Comparison of ENCODE assay signal across 9 mouse cellular contexts in the genomic region with DNA sequence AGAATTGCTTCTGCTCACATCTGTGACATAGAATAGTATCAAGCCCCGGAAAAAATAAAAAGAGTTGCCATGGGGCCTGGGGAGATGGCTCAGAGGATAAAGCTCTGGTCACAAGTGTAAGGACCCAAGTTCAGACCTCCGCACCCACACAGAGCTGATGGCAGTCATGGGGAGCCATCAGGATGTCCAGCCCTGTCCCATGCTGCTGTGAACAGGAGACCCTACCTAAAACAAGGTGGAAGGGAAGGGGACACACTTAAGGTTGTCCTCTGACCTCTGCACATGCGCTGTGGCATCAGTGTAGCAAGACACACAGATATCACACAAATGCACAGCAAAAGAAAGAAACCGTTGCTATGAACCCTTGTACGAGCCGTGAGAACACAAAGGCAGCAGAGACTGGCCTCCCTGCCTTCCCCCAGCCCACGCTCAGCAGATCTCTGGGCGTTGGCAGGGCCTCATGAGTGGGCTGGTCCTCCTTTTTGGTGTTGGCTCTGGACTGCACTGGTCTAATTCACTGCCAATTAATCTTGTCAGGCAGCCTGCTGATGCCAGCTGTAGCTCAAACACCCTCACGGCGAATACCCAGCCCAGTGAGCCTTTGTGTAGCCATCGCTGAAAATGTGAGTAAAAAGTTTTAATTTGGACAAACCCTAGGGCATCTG. TPM values are rescaled to one million over a fixed set of nuclear protein-coding genes. Genes with fewer than 3 reads are reported as not detected.
DNase-seq lines count a peak whose midpoint lies in the region; ATAC-seq and TF ChIP-seq lines count a peak whose summit lies in the region.
"Had no signal": no experiment of that assay in that cellular context is flagged by ENCODE, and none has a peak within 500 bp of the region (broad histone marks: within the 10 kb centered on the region; RNA-seq: fewer than 3 reads in every experiment).

No protein-coding gene starts in this region.

- ATAC-seq in lung, embryonic 14.5 days (ENCODE audit: insufficient read depth): peak; percentile 85
- peak; percentile 60; the same call in 1 of the 2 replicates for ATAC-seq in heart, embryonic 16.5 days (replicated peaks; ENCODE audit: extremely low read depth, insufficient read depth, low FRiP score)
- ATAC-seq in neural tube, embryonic 13.5 days (ENCODE audit: low read depth): peak; percentile 96

- TF ChIP-seq POLR2A in thymus, adult 2 months (IDR thresholded peaks at IDR 0.05; ENCODE audit: control insufficient read depth, extremely low read depth, insufficient read depth, low read length, poor library complexity): no peak

- peaks cover 8% of the 10 kb centered on the region; the same call in 1 of the 2 replicates for H3K4me1 ChIP-seq in lung, embryonic 14.5 days (ENCODE audit: insufficient read depth)
- peaks cover 9% of the 10 kb centered on the region; the same call in 1 of the 2 replicates for H3K4me1 ChIP-seq in heart, embryonic 16.5 days (ENCODE audit: control insufficient read depth, insufficient read depth, low read length)
- H3K4me1 ChIP-seq in neural tube, embryonic 13.5 days (replicated peaks): peaks cover 10% of the 10 kb centered on the region
- peaks cover 16% of the 10 kb centered on the region for H3K4me1 ChIP-seq in thymus, adult 2 months (replicated peaks; ENCODE audit: control insufficient read depth, insufficient read depth, low read length)

- 50% methylated on average over 11 of the region's 11 CpGs for WGBS in lung, embryonic 14.5 days
- WGBS in heart, embryonic 16.5 days: 54% methylated on average over 11 of the region's 11 CpGs
- 49% methylated on average over 11 of the region's 11 CpGs for WGBS in neural tube, embryonic 13.5 days
- 77% methylated on average over 11 of the region's 11 CpGs for WGBS in thymus, adult 2 months

- TF ChIP-seq CTCF in lung, embryonic 14.5 days (IDR thresholded peaks at IDR 0.05; ENCODE audit: low read depth): no peak
- no peak for TF ChIP-seq CTCF in left cerebral cortex, adult 2 months (IDR thresholded peaks at IDR 0.05)
- no peak for TF ChIP-seq CTCF in thymus, adult 2 months (IDR thresholded peaks at IDR 0.05; ENCODE audit: borderline replicate concordance, control insufficient read depth, extremely low read depth, insufficient read depth, low read length, poor library complexity)

- H3K36me3 ChIP-seq in lung, embryonic 14.5 days (ENCODE audit: insufficient read depth): no peaks in the 10 kb centered on the region
- H3K36me3 ChIP-seq in heart, embryonic 16.5 days (ENCODE audit: control insufficient read depth, insufficient read depth): no peaks in the 10 kb centered on the region
- no peaks in the 10 kb centered on the region for H3K36me3 ChIP-seq in neural tube, embryonic 13.5 days
- no peaks in the 10 kb centered on the region for H3K36me3 ChIP-seq in thymus, adult 2 months (ENCODE audit: control insufficient read depth, insufficient read depth, low read length)

- H3K27ac ChIP-seq in lung, embryonic 14.5 days (ENCODE audit: low read depth): no peak overlapping the region; the same call in 1 of the 2 replicates
- peak overlapping the region; percentile 10; the same call in 1 of the 2 replicates for H3K27ac ChIP-seq in heart, embryonic 16.5 days (ENCODE audit: low read length)
- H3K27ac ChIP-seq in left cerebral cortex, adult 2 months: no peak overlapping the region; the same call in 1 of the 2 replicates
- H3K27ac ChIP-seq in neural tube, embryonic 13.5 days (replicated peaks): peak overlapping the region; percentile 35; the same call in 1 of the 2 replicates
- H3K27ac ChIP-seq in thymus, adult 2 months (ENCODE audit: control insufficient read depth, insufficient read depth, low read length): no peak overlapping the region
- H3K27ac ChIP-seq: macrophage had no signal

- H3K27me3 ChIP-seq in lung, embryonic 14.5 days (ENCODE audit: insufficient read depth, low read length): no peaks in the 10 kb centered on the region
- no peaks in the 10 kb centered on the region for H3K27me3 ChIP-seq in heart, embryonic 16.5 days (ENCODE audit: control insufficient read depth, insufficient read depth, low read length)
- no peaks in the 10 kb centered on the region for H3K27me3 ChIP-seq in neural tube, embryonic 13.5 days
- no peaks in the 10 kb centered on the region for H3K27me3 ChIP-seq in thymus, adult 2 months (ENCODE audit: control insufficient read depth, insufficient read depth, low read length)

- H3K9ac ChIP-seq in lung, embryonic 14.5 days: no peak overlapping the region
- H3K9ac ChIP-seq in heart, embryonic 16.5 days (ENCODE audit: low read length): 0 out of 2 replicates have a peak overlapping the region, but pooled peaks have one; percentile 29
- no peak overlapping the region for H3K9ac ChIP-seq in neural tube, embryonic 13.5 days

- no peak overlapping the region for H3K4me3 ChIP-seq in lung, embryonic 14.5 days (ENCODE audit: low read depth, low read length)
- no peak overlapping the region for H3K4me3 ChIP-seq in heart, embryonic 16.5 days (ENCODE audit: low read length)
- no peak overlapping the region for H3K4me3 ChIP-seq in left cerebral cortex, adult 2 months
- no peak overlapping the region for H3K4me3 ChIP-seq in neural tube, embryonic 13.5 days
- H3K4me3 ChIP-seq in thymus, adult 2 months (ENCODE audit: control insufficient read depth, insufficient read depth, low read length): no peak overlapping the region

- DNase-seq in lung, embryonic 14.5 days: peak; percentile 62
- no peak for DNase-seq in lung, postnatal 25 days (ENCODE audit: low spot score)
- peak; percentile 67 to 77 for DNase-seq in cerebellum, postnatal 25 days
- DNase-seq in left cerebral cortex, adult 2 months (ENCODE audit: extremely low spot score in 1 of 2, low spot score in 2 of 2): peak; percentile 42 to 68
- no peak for DNase-seq in thymus, adult 2 months
- DNase-seq in spleen, postnatal 36 days (ENCODE audit: low spot score in 2 of 2): no peak

- intact Hi-C loops in left cerebral cortex, adult 2 months (cut with DNase I): loop anchor here (5.0 kb wide), 4 partner anchors 75 to 265 kb away; a partner anchor contains a TSS

- no peaks in the 10 kb centered on the region for H3K9me3 ChIP-seq in lung, embryonic 14.5 days (ENCODE audit: low read depth, low read length)
- H3K9me3 ChIP-seq in heart, embryonic 16.5 days (replicated peaks; ENCODE audit: control insufficient read depth, low read length): no peaks in the 10 kb centered on the region
- no peaks in the 10 kb centered on the region for H3K9me3 ChIP-seq in neural tube, embryonic 13.5 days

- peak overlapping the region; percentile 43; the same call in 1 of the 2 replicates for H3K4me2 ChIP-seq in lung, embryonic 14.5 days
- H3K4me2 ChIP-seq in heart, embryonic 16.5 days (ENCODE audit: low read depth, low read length): 0 out of 2 replicates have a peak overlapping the region, but pooled peaks have one; percentile 54
- 0 out of 2 replicates have a peak overlapping the region, but pooled peaks have one; percentile 11 for H3K4me2 ChIP-seq in neural tube, embryonic 13.5 days

RNA-seq across cellular contexts. Expression of a gene that starts 33.4 kb away (rescaled TPM):
- 12.2 and 14.3 TPM in 2 replicates for polyA plus RNA-seq in lung, embryonic 14.5 days (2014; fragmentation: Nextera tagmentation; extraction: Ambion mirVana)
- polyA plus RNA-seq in heart, embryonic 16.5 days (2015; fragmentation: Nextera tagmentation; extraction: Ambion mirVana): 4.7 and 5.7 TPM in 2 replicates
- total RNA-seq in left cerebral cortex, adult 2 months (2021): 1 to 10 TPM; 3.2 to 6.0 TPM
- 5.0 and 5.9 TPM in 2 replicates for polyA plus RNA-seq in neural tube, embryonic 13.5 days (2015; fragmentation: Nextera tagmentation; extraction: Ambion mirVana)
- polyA plus RNA-seq in thymus, adult 2 months (2012; rRNA removed): 29.5 and 36.3 TPM in 2 replicates

Comparison
In these comparisons a context has a peak if more than half of its experiments do, and no peak if none do; other contexts are left out.
1. DNase-seq: peak in lung, embryonic 14.5 days (single experiment), cerebellum, postnatal 25 days (2 of 2) and left cerebral cortex, adult 2 months (2 of 2); none in lung, postnatal 25 days (single experiment), thymus, adult 2 months (single experiment) and spleen, postnatal 36 days (0 of 2).
2. H3K27ac ChIP-seq: peak in heart, embryonic 16.5 days (single experiment) and neural tube, embryonic 13.5 days (single experiment); none in lung, embryonic 14.5 days (single experiment), left cerebral cortex, adult 2 months (single experiment) and thymus, adult 2 months (single experiment).
3. Peak in every context shown above with its lines, with median percentiles within 50 percentile points of each other: ATAC-seq and H3K4me2 ChIP-seq.